Mouse (Mus musculus) ovary, postnatal 14 days (tissue): ENCODE measurements around the gene Lef1.
A peak's percentile ranks its signal among the peaks of the same experiment; 100 is the strongest.

ENCODE experiments used
- DNase-seq: peaks from one replicate; pipeline ENCODE4 v3.0.0; 2022; ENCODE audit warnings: low spot score

Lef1 gene

GRCm38 (mm10) chr3:131110191-131111150, at the start of gene Lef1:
Gene Lef1, plus strand, starts transcription at chr3:131110471.
- DNase-seq, result peak; percentile 30

- no peak for DNase-seq
Measured at GRCm38 (mm10) chr3:131065001-131065400, 45.3 kb upstream of the Lef1 start.

GRCm38 (mm10) chr3:131066171-131066570, 44.1 kb upstream of the Lef1 start:
- no peak for DNase-seq

GRCm38 (mm10) chr3:131068000-131068399, 42.3 kb upstream of the Lef1 start:
- DNase-seq, result no peak

GRCm38 (mm10) chr3:131070210-131070609, 40.1 kb upstream of the Lef1 start:
- no peak for DNase-seq

GRCm38 (mm10) chr3:131072661-131073060, 37.6 kb upstream of the Lef1 start:
- no peak for DNase-seq

- no peak for DNase-seq
Measured at GRCm38 (mm10) chr3:131073946-131074345, 36.3 kb upstream of the Lef1 start.

GRCm38 (mm10) chr3:131078041-131078621, 32.1 kb upstream of the Lef1 start:
- DNase-seq, result no peak

GRCm38 (mm10) chr3:131078719-131079118, 31.6 kb upstream of the Lef1 start:
- no peak for DNase-seq

GRCm38 (mm10) chr3:131083722-131084121, 26.5 kb upstream of the Lef1 start:
- no peak for DNase-seq

- DNase-seq, result no peak
Measured at GRCm38 (mm10) chr3:131084718-131085561, 25.3 kb upstream of the Lef1 start.

GRCm38 (mm10) chr3:131085978-131086377, 24.3 kb upstream of the Lef1 start:
- no peak for DNase-seq

GRCm38 (mm10) chr3:131089721-131090120, 20.6 kb upstream of the Lef1 start:
- no peak for DNase-seq

- DNase-seq, result no peak
Measured at GRCm38 (mm10) chr3:131092113-131092512, 18.2 kb upstream of the Lef1 start.

- no peak for DNase-seq
Measured at GRCm38 (mm10) chr3:131093736-131094135, 16.5 kb upstream of the Lef1 start.

- no peak for DNase-seq
Measured at GRCm38 (mm10) chr3:131096105-131096504, 14.2 kb upstream of the Lef1 start.

GRCm38 (mm10) chr3:131102191-131102774, 8.0 kb upstream of the Lef1 start:
- no peak for DNase-seq

- no peak for DNase-seq
Measured at GRCm38 (mm10) chr3:131105362-131105761, 4.9 kb upstream of the Lef1 start.

- peak; percentile 31 for DNase-seq
Measured at GRCm38 (mm10) chr3:131105940-131106401, 4.3 kb upstream of the Lef1 start.

GRCm38 (mm10) chr3:131106451-131107291, 3.6 kb upstream of the Lef1 start:
- no peak for DNase-seq
